Mouse (Mus musculus): Measurements from ENCODE around the gene Ech1. TPM values are rescaled to one million over a fixed set of nuclear protein-coding genes. Genes with fewer than 3 reads are reported as not detected.

The Ech1 gene
- total and polyA plus RNA-seq, 2 experiments: 625 to 636 TPM

GRCm38 (mm10) chr7:28799994-28800393 is 25.0 kb upstream of the Ech1 start:
- Histone ChIP-seq H3K4me1 (ENCODE audit: control insufficient read depth, insufficient read depth, low read length) (peaks cover 9% of the 10 kb centered on the region), H3K79me2 (ENCODE audit: control insufficient read depth, insufficient read depth, low read length) (no peaks in the 10 kb centered on the region), H3K4me3 (ENCODE audit: insufficient read depth, low read depth, low read length) (no peak overlapping the region), H3K27ac (replicated peaks; ENCODE audit: insufficient read depth, low read depth, low read length) (no peak overlapping the region), H3K36me3 (ENCODE audit: control insufficient read depth, insufficient read depth, low read length) (no peaks in the 10 kb centered on the region), H3K9ac (ENCODE audit: low read depth, low read length) (no peak overlapping the region), H3K27me3 (ENCODE audit: control insufficient read depth, insufficient read depth, low read length) (no peaks in the 10 kb centered on the region)
- no peak for TF ChIP-seq CTCF (IDR thresholded peaks at IDR 0.05; ENCODE audit: low read depth, low read length)
- TF ChIP-seq POLR2A (IDR thresholded peaks at IDR 0.05; ENCODE audit: extremely low read depth, insufficient read depth, low read length): no peak
- no peak for DNase-seq (ENCODE audit: extremely low read depth, low read depth, low spot score)
- 95% methylated on average over 9 of the region's 9 CpGs for WGBS

DNA sequence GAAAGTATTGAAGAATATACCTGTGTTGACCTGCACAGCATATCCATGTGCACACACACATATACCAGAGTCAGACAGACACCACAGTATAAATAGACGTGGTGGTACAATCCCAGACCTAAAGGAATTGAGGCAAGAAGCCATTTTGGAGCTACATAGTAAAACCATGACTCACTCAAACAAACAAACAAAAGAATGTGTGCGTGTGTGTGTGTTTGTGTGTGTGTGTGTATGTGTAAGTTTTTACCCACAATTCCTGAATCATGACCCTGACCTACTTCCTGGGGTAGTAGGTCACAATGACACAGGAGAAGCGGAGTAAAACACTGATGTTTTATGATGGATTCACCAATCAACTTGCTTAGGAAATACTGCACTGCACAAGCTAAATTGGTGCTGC is 23.6 kb upstream of the Ech1 start:
- TF ChIP-seq CTCF (IDR thresholded peaks at IDR 0.05; ENCODE audit: low read depth, low read length) (no peak), POLR2A (IDR thresholded peaks at IDR 0.05; ENCODE audit: extremely low read depth, insufficient read depth, low read length) (no peak)
- Histone ChIP-seq H3K9ac (ENCODE audit: low read depth, low read length) (no peak overlapping the region), H3K4me1 (ENCODE audit: control insufficient read depth, insufficient read depth, low read length) (peaks cover 9% of the 10 kb centered on the region), H3K4me3 (ENCODE audit: insufficient read depth, low read depth, low read length) (no peak overlapping the region), H3K79me2 (ENCODE audit: control insufficient read depth, insufficient read depth, low read length) (no peaks in the 10 kb centered on the region), H3K27me3 (ENCODE audit: control insufficient read depth, insufficient read depth, low read length) (no peaks in the 10 kb centered on the region), H3K27ac (replicated peaks; ENCODE audit: insufficient read depth, low read depth, low read length) (no peak overlapping the region), H3K36me3 (ENCODE audit: control insufficient read depth, insufficient read depth, low read length) (no peaks in the 10 kb centered on the region)
- no peak for DNase-seq (ENCODE audit: extremely low read depth, low read depth, low spot score)
- 39% methylated on average over 3 of the region's 3 CpGs for WGBS

GRCm38 (mm10) chr7:28801901-28802670 is 22.9 kb upstream of the Ech1 start:
- H3K9ac ChIP-seq (ENCODE audit: low read depth, low read length): no peak overlapping the region
- H3K79me2 ChIP-seq (ENCODE audit: control insufficient read depth, insufficient read depth, low read length): no peaks in the 10 kb centered on the region
- TF ChIP-seq POLR2A (IDR thresholded peaks at IDR 0.05; ENCODE audit: extremely low read depth, insufficient read depth, low read length): no peak
- no peak for TF ChIP-seq CTCF (IDR thresholded peaks at IDR 0.05; ENCODE audit: low read depth, low read length)
- H3K4me1 ChIP-seq (ENCODE audit: control insufficient read depth, insufficient read depth, low read length): peaks cover 6% of the 10 kb centered on the region
- no peaks in the 10 kb centered on the region for H3K27me3 ChIP-seq (ENCODE audit: control insufficient read depth, insufficient read depth, low read length)
- DNase-seq (ENCODE audit: extremely low read depth, low read depth, low spot score): no peak
- no peaks in the 10 kb centered on the region for H3K36me3 ChIP-seq (ENCODE audit: control insufficient read depth, insufficient read depth, low read length)
- H3K4me3 ChIP-seq (ENCODE audit: insufficient read depth, low read depth, low read length): no peak overlapping the region
- 57% methylated on average over 10 of the region's 10 CpGs for WGBS
- no peak overlapping the region for H3K27ac ChIP-seq (replicated peaks; ENCODE audit: insufficient read depth, low read depth, low read length)

DNA sequence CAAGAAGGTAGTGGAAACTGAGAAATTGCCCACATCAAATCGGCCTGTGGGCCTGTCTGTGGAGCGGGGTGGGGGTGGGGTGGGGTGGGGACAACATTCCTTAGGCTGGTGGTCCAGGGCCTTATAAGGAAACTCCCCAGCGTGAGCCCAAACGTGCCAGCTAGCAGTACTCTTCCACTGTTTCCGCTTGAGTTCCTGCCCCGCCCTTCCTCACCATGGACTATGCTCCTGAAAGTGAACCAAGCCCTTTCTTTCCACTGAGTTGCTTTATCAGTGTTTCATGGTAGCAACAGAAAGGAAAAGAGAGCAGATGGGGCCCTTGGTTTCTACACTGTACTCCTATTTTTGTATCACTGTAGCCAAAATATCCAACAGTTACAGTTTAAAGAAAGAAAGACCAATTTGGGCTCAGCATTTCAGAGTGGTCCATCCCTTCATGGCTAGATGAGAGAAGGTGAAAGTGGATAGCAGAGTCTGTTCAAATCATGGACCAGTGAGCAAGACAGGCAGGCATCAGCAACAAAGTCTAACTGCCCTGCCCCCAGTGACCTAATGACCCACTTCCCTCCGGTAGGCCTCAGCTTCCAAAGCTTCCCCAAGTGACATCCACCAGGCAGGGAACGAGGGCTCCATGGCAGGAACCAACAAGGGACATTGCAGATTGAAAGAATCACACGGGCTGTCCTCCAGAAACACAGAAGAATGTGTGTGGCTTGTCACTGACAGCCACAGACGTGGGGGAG is 22.0 kb upstream of the Ech1 start:
- peaks cover 8% of the 10 kb centered on the region for H3K4me1 ChIP-seq (ENCODE audit: control insufficient read depth, insufficient read depth, low read length)
- no peak for TF ChIP-seq CTCF (IDR thresholded peaks at IDR 0.05; ENCODE audit: low read depth, low read length)
- no peak for TF ChIP-seq POLR2A (IDR thresholded peaks at IDR 0.05; ENCODE audit: extremely low read depth, insufficient read depth, low read length)
- no peaks in the 10 kb centered on the region for H3K36me3 ChIP-seq (ENCODE audit: control insufficient read depth, insufficient read depth, low read length)
- no peak overlapping the region for H3K4me3 ChIP-seq (ENCODE audit: insufficient read depth, low read depth, low read length)
- peak; percentile 50 for DNase-seq (ENCODE audit: extremely low read depth, low read depth, low spot score)
- H3K27me3 ChIP-seq (ENCODE audit: control insufficient read depth, insufficient read depth, low read length): no peaks in the 10 kb centered on the region
- H3K27ac ChIP-seq (replicated peaks; ENCODE audit: insufficient read depth, low read depth, low read length): no peak overlapping the region
- no peaks in the 10 kb centered on the region for H3K79me2 ChIP-seq (ENCODE audit: control insufficient read depth, insufficient read depth, low read length)
- no peak overlapping the region for H3K9ac ChIP-seq (ENCODE audit: low read depth, low read length)
- 20% methylated on average over 10 of the region's 10 CpGs for WGBS

GRCm38 (mm10) chr7:28803756-28804155 is 21.3 kb upstream of the Ech1 start:
- Histone ChIP-seq H3K36me3 (ENCODE audit: control insufficient read depth, insufficient read depth, low read length) (no peaks in the 10 kb centered on the region), H3K9ac (ENCODE audit: low read depth, low read length) (no peak overlapping the region), H3K4me3 (ENCODE audit: insufficient read depth, low read depth, low read length) (no peak overlapping the region), H3K4me1 (ENCODE audit: control insufficient read depth, insufficient read depth, low read length) (peaks cover 9% of the 10 kb centered on the region), H3K27ac (replicated peaks; ENCODE audit: insufficient read depth, low read depth, low read length) (no peak overlapping the region), H3K79me2 (ENCODE audit: control insufficient read depth, insufficient read depth, low read length) (no peaks in the 10 kb centered on the region), H3K27me3 (ENCODE audit: control insufficient read depth, insufficient read depth, low read length) (no peaks in the 10 kb centered on the region)
- peak; percentile 67 for DNase-seq (ENCODE audit: extremely low read depth, low read depth, low spot score)
- 35% methylated on average over 4 of the region's 4 CpGs for WGBS
- TF ChIP-seq POLR2A (IDR thresholded peaks at IDR 0.05; ENCODE audit: extremely low read depth, insufficient read depth, low read length) (no peak), CTCF (IDR thresholded peaks at IDR 0.05; ENCODE audit: low read depth, low read length) (no peak)
